Mouse (Mus musculus): ENCODE measurements around the gene Igfbpl1. TPM values are rescaled to one million over a fixed set of nuclear protein-coding genes. Genes with fewer than 3 reads are reported as not detected.

Igfbpl1 gene
- total and polyA plus RNA-seq, 3 experiments: not detected

- Histone ChIP-seq H3K9me3 (replicated peaks; ENCODE audit: low read length) (no peaks in the 10 kb centered on the region), H3K27me3 (replicated peaks) (no peaks in the 10 kb centered on the region), H3K4me1 (ENCODE audit: control insufficient read depth in 1 of 2, insufficient read depth in 2 of 2) (peaks cover 0 to 27% of the 10 kb centered on the region in 2 experiments; a peak in 2 of 4 replicates), H3K36me3 (replicated peaks in 1 of 2; ENCODE audit: control insufficient read depth in 1 of 2, insufficient read depth in 1 of 2, low read length in 1 of 2) (no peaks in the 10 kb centered on the region), H3K79me2 (replicated peaks; ENCODE audit: control insufficient read depth, extremely low read depth, insufficient read depth, poor library complexity, severe bottlenecking) (no peaks in the 10 kb centered on the region), H3K4me3 (replicated peaks in 1 of 3; ENCODE audit: low read depth in 2 of 3, low read length in 2 of 3, poor library complexity in 1 of 3) (no peak overlapping the region), H3K9ac (ENCODE audit: insufficient read depth, low read depth) (no peak overlapping the region), H3K27ac (ENCODE audit: insufficient read depth, low read depth) (no peak overlapping the region), H3K4me2 (ENCODE audit: insufficient read depth, low read depth, poor library complexity, severe bottlenecking) (no peak overlapping the region)
- no peak for DNase-seq (ENCODE audit: extremely low read depth)
- dilution Hi-C loops (cut with MboI; ENCODE audit: extremely low pct_ligation_motif_present, extremely low pct_unique_long_range_greater_than_20kb, low sequenced_read_pairs): no loop called here
- no peak for TF ChIP-seq CHD1 (IDR thresholded peaks at IDR 0.05; ENCODE audit: low read depth, low read length)
- TF ChIP-seq PAX5 (IDR thresholded peaks at IDR 0.05; ENCODE audit: low read length): no peak
- no peak for TF ChIP-seq USF2 (conservative IDR thresholded peaks at IDR 0.05; ENCODE audit: low read depth, low read length)
- no peak for TF ChIP-seq RAD21 (IDR thresholded peaks at IDR 0.05; ENCODE audit: low read depth, low read length)
- no peak for TF ChIP-seq IRF4 (IDR thresholded peaks at IDR 0.05; ENCODE audit: low read depth, low read length)
- TF ChIP-seq MXI1 (IDR thresholded peaks at IDR 0.05; ENCODE audit: low read depth, low read length): no peak
- TF ChIP-seq MAFK (IDR thresholded peaks at IDR 0.05; ENCODE audit: insufficient replicate concordance, low read length): no peak
- TF ChIP-seq ZMIZ1 (IDR thresholded peaks at IDR 0.05; ENCODE audit: low read depth, low read length): no peak
- in situ Hi-C loops (cut with MboI; ENCODE audit: low pct_ligation_motif_present, low pct_unique_long_range_greater_than_20kb, low sequenced_read_pairs): loop anchor here (5.0 to 10.0 kb wide), 3 partner anchors 36 to 353 kb away; partner anchors contain the start of gene Shb
Measured at GRCm38 (mm10) chr4:45767891-45768558, 58.7 kb downstream of the Igfbpl1 start.

- Histone ChIP-seq H3K36me3 (replicated peaks in 1 of 2; ENCODE audit: control insufficient read depth in 1 of 2, insufficient read depth in 1 of 2, low read length in 1 of 2) (no peaks in the 10 kb centered on the region), H3K4me2 (ENCODE audit: insufficient read depth, low read depth, poor library complexity, severe bottlenecking) (no peak overlapping the region), H3K9ac (ENCODE audit: insufficient read depth, low read depth) (no peak overlapping the region), H3K27ac (ENCODE audit: insufficient read depth, low read depth) (no peak overlapping the region), H3K9me3 (replicated peaks; ENCODE audit: low read length) (no peaks in the 10 kb centered on the region), H3K79me2 (replicated peaks; ENCODE audit: control insufficient read depth, extremely low read depth, insufficient read depth, poor library complexity, severe bottlenecking) (no peaks in the 10 kb centered on the region), H3K27me3 (replicated peaks) (no peaks in the 10 kb centered on the region), H3K4me1 (ENCODE audit: control insufficient read depth in 1 of 2, insufficient read depth in 2 of 2) (peaks cover 0 to 27% of the 10 kb centered on the region in 2 experiments; a peak in 2 of 4 replicates), H3K4me3 (replicated peaks in 1 of 3; ENCODE audit: low read depth in 2 of 3, low read length in 2 of 3, poor library complexity in 1 of 3) (no peak overlapping the region)
- peak; percentile 24 for DNase-seq (ENCODE audit: extremely low read depth)
- TF ChIP-seq BHLHE40 (IDR thresholded peaks at IDR 0.05; ENCODE audit: low read depth, low read length) (no peak), RAD21 (IDR thresholded peaks at IDR 0.05; ENCODE audit: low read depth, low read length) (peak; percentile 61), CHD1 (IDR thresholded peaks at IDR 0.05; ENCODE audit: low read depth, low read length) (no peak), SMC3 (IDR thresholded peaks at IDR 0.05; ENCODE audit: low read depth, low read length) (peak; percentile 54), HCFC1 (IDR thresholded peaks at IDR 0.05; ENCODE audit: low read depth, low read length) (no peak), CTCF (conservative IDR thresholded peaks at IDR 0.05 in 1 of 2, IDR thresholded peaks at IDR 0.05 in 1 of 2; ENCODE audit: low read depth in 2 of 2, low read length in 2 of 2) (peak in 1 of 2 experiments; percentile 54; a peak in 2 of 4 replicates)
- dilution Hi-C loops (cut with MboI; ENCODE audit: extremely low pct_ligation_motif_present, extremely low pct_unique_long_range_greater_than_20kb, low sequenced_read_pairs): no loop called here
- in situ Hi-C loops (cut with MboI; ENCODE audit: low pct_ligation_motif_present, low pct_unique_long_range_greater_than_20kb, low sequenced_read_pairs): loop anchor here (5.0 to 10.0 kb wide), 3 partner anchors 34 to 352 kb away; partner anchors contain the start of gene Shb
Measured at GRCm38 (mm10) chr4:45766774-45767173, 59.9 kb downstream of the Igfbpl1 start.
